Mouse (Mus musculus) heart, embryonic 13.5 days (tissue): ENCODE data around the gene Nexn. TPM values are rescaled to one million over a fixed set of nuclear protein-coding genes. Genes with fewer than 3 reads are reported as not detected.

Experiments used
- ATAC-seq: fragments of 200-750 bp; cut with Nextera tagmentation; 2 replicates; pipeline ENCODE4 v1.8.0; 2017; ENCODE audit warnings: moderate TSS enrichment; ENCODE audit not compliant: insufficient number of reproducible peaks, low FRiP score, low TSS enrichment; ENCODE audit errors: extremely low read depth
- H3K27ac ChIP-seq: fragments of 300-500 bp; sonication (generic); replicated peaks from 2 replicates; pipeline ENCODE4 v1.5.1; 2015; ENCODE audit warnings: moderate library complexity, mild to moderate bottlenecking, inconsistent platforms
- H3K27me3 ChIP-seq: fragments of 300-500 bp; sonication (generic); replicated peaks from 2 replicates; pipeline ENCODE4 v1.6.1; 2015; ENCODE audit warnings: mild to moderate bottlenecking, inconsistent platforms
- H3K36me3 ChIP-seq: fragments of 300-500 bp; sonication (generic); 2 replicates; pipeline ENCODE4 v1.6.1; 2015; ENCODE audit warnings: mild to moderate bottlenecking, inconsistent platforms
- H3K4me1 ChIP-seq: fragments of 300-500 bp; sonication (generic); 2 replicates; pipeline ENCODE4 v1.6.1; 2015; ENCODE audit warnings: inconsistent platforms
- H3K4me2 ChIP-seq: fragments of 300-500 bp; sonication (generic); 2 replicates; pipeline ENCODE4 v1.6.1; 2015; ENCODE audit warnings: inconsistent platforms, mild to moderate bottlenecking, moderate library complexity
- H3K4me3 ChIP-seq: fragments of 300-500 bp; sonication (generic); 2 replicates; pipeline ENCODE4 v1.5.1; 2015; ENCODE audit warnings: moderate library complexity, mild to moderate bottlenecking, inconsistent platforms
- H3K9ac ChIP-seq: fragments of 300-500 bp; sonication (generic); 2 replicates; pipeline ENCODE4 v1.6.1; 2015; ENCODE audit warnings: inconsistent platforms, mild to moderate bottlenecking, moderate library complexity
- H3K9me3 ChIP-seq: fragments of 300-500 bp; sonication (generic); 2 replicates; pipeline ENCODE4 v1.6.1; 2016; ENCODE audit warnings: inconsistent platforms
- WGBS: fragments of 180-500 bp; shearing (Covaris S2); methylation state at CpG from one replicate; pipeline ENCODE4 v1.1.7; 2015; ENCODE audit warnings: mixed read lengths; 5-methylcytosine and 5-hydroxymethylcytosine counted together
- polyA plus RNA-seq: library from polyadenylated mRNA; unstranded; fragments of >200 nt; fragmentation: Nextera tagmentation; extraction: Ambion mirVana; gene quantifications from 2 replicates; pipeline ENCODE4 v1.2.1, GENCODE M21; 2015

The Nexn gene
- polyA plus RNA-seq, 1 experiment from 2014 or later: 192 TPM

DNA sequence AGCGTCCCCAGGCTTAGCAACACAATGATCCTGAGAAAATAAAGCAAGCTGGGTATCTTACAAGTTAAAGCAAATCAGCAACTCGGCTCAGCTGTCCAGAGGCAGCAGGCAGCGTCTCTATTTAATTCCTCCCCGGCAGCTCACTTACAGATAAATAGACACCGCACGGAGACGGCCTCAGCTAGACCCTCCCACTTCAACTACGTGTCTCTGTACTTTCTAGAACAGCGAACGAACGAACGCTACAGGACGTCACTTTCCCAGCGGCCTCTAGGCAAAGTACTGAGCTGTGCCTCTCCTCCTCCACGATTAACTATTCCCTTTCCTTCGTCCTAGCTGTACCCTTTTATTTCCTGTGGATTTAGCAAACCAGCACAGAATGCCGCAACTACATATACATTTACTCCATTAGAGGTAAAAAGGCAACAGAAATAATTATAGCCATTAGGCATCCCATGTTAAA is 72.5 kb downstream of the Nexn start:
- ATAC-seq: peak; percentile 83
- Histone ChIP-seq H3K9ac (peak overlapping the region; percentile 94), H3K4me3 (peak overlapping the region; percentile 81), H3K9me3 (no peaks in the 10 kb centered on the region), H3K27ac (peak overlapping the region; percentile 96), H3K27me3 (no peaks in the 10 kb centered on the region), H3K4me1 (peaks cover 27% of the 10 kb centered on the region), H3K4me2 (peak overlapping the region; percentile 69), H3K36me3 (no peaks in the 10 kb centered on the region)
- under 1% methylated on average over 17 of the region's 17 CpGs for WGBS

DNA sequence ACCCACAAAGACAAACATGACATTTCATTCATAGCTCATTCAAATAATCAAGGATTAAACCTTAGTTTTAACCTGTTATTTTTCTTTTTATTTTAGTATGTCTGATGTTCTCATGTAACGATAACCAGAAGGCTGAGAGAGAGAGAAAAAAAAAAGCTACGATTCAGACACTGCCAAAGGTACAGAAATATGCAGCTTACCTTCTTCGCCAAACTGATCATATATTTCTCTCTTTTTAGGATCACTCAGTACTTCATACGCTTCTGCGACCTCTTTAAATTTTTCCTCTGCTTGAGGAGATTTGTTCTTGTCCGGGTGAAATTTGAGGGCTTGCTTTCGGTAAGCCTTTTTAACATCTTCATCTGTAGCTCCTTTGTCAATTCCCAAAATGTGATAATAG is 73.0 kb downstream of the Nexn start:
- Histone ChIP-seq H3K4me3 (peak overlapping the region; percentile 81), H3K4me1 (peaks cover 32% of the 10 kb centered on the region), H3K9me3 (no peaks in the 10 kb centered on the region), H3K4me2 (peak overlapping the region; percentile 69), H3K27me3 (no peaks in the 10 kb centered on the region), H3K27ac (peak overlapping the region; percentile 96), H3K36me3 (no peaks in the 10 kb centered on the region), H3K9ac (peak overlapping the region; percentile 94)
- 4% methylated on average over 7 of the region's 7 CpGs for WGBS
- ATAC-seq: no peak

DNA sequence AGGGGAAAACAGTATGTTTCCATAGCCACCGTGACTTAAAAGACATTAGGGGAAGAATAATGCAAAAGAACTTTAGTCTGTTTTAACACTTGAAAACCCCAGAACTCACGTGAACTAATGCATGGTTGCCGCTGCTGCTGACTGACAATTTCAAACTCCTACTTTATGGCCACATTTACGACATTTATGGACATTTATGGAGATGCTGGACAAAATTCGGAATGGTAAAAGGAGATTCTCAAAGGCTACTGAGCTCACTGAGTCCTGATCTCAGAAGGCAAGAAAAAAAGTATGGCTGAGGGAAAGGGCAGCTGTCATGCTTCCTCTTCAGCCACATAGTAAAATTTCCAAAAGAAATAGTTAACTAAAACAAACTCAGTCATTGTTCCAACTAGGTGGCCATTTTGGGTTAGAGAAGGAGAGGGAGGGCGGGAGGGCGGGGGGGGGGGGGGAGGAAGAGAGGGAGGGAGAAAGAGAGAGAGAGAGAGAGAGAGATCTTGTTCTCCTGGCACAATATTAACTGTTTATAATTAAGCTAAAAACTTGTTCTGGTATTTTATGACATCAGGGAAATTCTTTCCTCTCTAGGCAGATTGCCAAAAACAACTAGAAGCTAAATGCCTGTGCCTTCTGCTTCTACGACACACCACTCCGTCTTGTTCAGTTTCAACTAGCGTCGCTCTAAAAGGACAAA is 73.8 kb downstream of the Nexn start:
- Histone ChIP-seq H3K27ac (peak overlapping the region; percentile 94), H3K27me3 (no peaks in the 10 kb centered on the region), H3K4me3 (peak overlapping the region; percentile 81), H3K4me2 (peak overlapping the region; percentile 82), H3K36me3 (no peaks in the 10 kb centered on the region), H3K9me3 (no peaks in the 10 kb centered on the region), H3K4me1 (peaks cover 40% of the 10 kb centered on the region), H3K9ac (peak overlapping the region; percentile 87)
- no peak for ATAC-seq
- WGBS: 17% methylated on average over 10 of the region's 11 CpGs

DNA sequence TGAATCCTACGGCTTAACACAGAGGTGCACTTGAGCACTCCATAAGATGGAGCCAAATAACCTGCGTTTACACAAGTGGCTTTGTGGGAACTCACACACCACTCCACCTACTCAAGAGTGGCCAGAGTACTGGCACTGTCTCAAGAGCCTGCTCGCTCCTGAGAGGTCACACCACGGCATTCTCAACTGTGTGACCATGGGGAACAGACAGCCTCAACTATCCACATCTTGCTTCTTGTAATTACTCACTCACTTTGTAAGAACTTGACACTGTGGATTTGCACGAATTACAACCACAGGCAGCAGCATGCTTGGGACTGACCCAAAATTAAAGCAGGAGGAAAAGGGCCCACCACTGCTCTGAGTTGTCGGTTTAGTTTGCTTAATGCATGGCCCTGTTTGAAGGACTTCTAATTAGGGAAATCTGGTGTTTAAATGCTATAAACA is 74.3 kb downstream of the Nexn start:
- Histone ChIP-seq H3K27me3 (no peaks in the 10 kb centered on the region), H3K4me1 (peaks cover 44% of the 10 kb centered on the region), H3K27ac (peak overlapping the region; percentile 94), H3K4me3 (peak overlapping the region; percentile 81), H3K4me2 (peak overlapping the region; percentile 82), H3K36me3 (0 out of 2 replicates have a peak, but pooled peaks cover under 1% of the 10 kb centered on the region), H3K9me3 (no peaks in the 10 kb centered on the region), H3K9ac (peak overlapping the region; percentile 87)
- WGBS: 5% methylated on average over 6 of the region's 6 CpGs
- peak; percentile 72 for ATAC-seq

DNA sequence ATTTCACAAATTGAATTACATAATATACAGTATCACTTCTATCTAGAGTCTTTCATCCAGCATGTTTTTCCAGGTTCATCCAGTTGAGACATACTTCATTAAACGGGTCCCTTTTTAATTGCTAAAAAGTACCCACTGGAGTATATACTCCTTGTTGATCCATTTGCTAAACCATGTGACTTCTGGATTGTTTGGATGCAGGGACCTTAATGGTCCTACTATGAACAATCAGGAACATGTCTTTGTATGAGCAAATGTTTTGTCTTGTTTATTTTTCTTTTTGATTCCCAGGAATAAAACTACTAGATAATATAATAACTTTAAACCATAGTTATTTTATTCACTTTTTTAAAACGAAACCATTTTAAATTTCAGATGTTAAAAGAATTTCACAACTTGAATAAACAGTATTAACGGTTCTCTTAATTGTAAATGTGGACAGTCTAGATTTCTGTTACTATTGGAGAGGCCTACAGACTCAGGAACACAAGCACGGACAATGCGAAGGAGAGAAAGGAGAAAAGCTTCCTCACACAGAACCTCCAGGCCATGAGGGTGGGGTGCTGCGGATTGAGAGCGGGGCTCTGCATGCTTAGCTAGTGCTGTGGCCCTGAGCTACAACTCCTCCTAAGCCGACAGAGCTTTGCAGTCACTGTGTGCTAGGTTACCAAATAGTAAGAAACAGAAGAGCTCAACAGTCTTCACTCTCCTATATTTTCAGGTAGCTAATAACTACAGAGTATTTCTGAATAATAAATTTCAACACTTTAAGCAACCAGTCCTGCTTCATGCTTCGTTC is 75.3 kb downstream of the Nexn start:
- ATAC-seq: no peak
- Histone ChIP-seq H3K27me3 (no peaks in the 10 kb centered on the region), H3K9ac (peak overlapping the region; percentile 87), H3K4me3 (peak overlapping the region; percentile 81), H3K4me1 (peaks cover 54% of the 10 kb centered on the region), H3K4me2 (peak overlapping the region; percentile 82), H3K36me3 (peaks cover 7% of the 10 kb centered on the region), H3K27ac (peak overlapping the region; percentile 51), H3K9me3 (no peaks in the 10 kb centered on the region)
- 54% methylated on average over 9 of the region's 9 CpGs for WGBS

DNA sequence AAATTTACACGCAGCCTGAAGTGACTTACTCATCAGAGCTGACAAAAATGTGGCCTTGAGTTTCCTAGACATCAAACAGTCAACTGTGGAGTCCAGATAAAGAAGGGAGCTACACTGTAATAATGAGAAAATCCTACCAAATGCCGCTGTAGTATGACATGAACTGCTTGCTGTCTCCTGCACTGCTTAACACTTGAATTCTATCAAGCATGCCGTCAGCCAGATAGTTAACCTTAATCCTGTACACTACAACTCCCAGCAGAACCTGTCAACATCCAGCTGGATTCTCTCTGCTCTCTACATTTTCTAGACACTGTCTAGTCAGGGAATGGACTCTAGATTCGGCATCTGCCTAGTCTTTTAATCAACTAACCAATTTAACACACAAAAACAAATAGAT is 76.8 kb downstream of the Nexn start:
- no peak for ATAC-seq
- Histone ChIP-seq H3K4me1 (peaks cover 63% of the 10 kb centered on the region), H3K9me3 (no peaks in the 10 kb centered on the region), H3K27me3 (no peaks in the 10 kb centered on the region), H3K27ac (peak overlapping the region; percentile 79), H3K4me2 (peak overlapping the region; percentile 82), H3K4me3 (peak overlapping the region; percentile 36), H3K9ac (peak overlapping the region; percentile 60), H3K36me3 (peaks cover 23% of the 10 kb centered on the region)
- 19% methylated on average over 4 of the region's 4 CpGs for WGBS

Other genes with a start within 250 kb of the Nexn start
- 3.2 and 4.6 TPM in 2 replicates for gene Gipc2, start 100.1 kb downstream of the Nexn start, polyA plus RNA-seq
- gene Dnajb4, start 56.0 kb downstream of the Nexn start, polyA plus RNA-seq: 38.3 and 47.6 TPM in 2 replicates
- 118 and 128 TPM in 2 replicates for gene Fubp1, start 55.9 kb downstream of the Nexn start, polyA plus RNA-seq
- gene Miga1, start 74.1 kb upstream of the Nexn start, polyA plus RNA-seq: 10.8 and 12.0 TPM in 2 replicates
- gene Usp33, start 80.1 kb upstream of the Nexn start, polyA plus RNA-seq: 25.5 and 28.2 TPM in 2 replicates
- gene Zzz3, start 129.1 kb upstream of the Nexn start, polyA plus RNA-seq: 29.5 and 31.0 TPM in 2 replicates